Mouse (Mus musculus) fibroblast of lung, adult 2 months (primary cell): ENCODE results near the gene Gm11937.
"Not testable (repeated sequence)": the region's sequence is repeated elsewhere in the genome, so short reads cannot be mapped to it uniquely, and the experiment has no call there.

ENCODE experiments used
- DNase-seq: peaks from one replicate; pipeline ENCODE4 v3.0.0-alpha.2; 2011; ENCODE audit warnings: low read depth

The Gm11937 gene

GRCm38 (mm10) chr11:99610089-99610488 is at the start of gene Gm11937:
Gene Gm11937, minus strand, starts transcription at chr11:99610189.
- not testable (repeated sequence) for DNase-seq

- DNase-seq: no peak
Measured at GRCm38 (mm10) chr11:99659256-99659655, 49.3 kb upstream of the Gm11937 start.

GRCm38 (mm10) chr11:99658467-99659010 is 48.5 kb upstream of the Gm11937 start, which contains the start of gene Gm11563:
Gene Gm11563, minus strand, starts transcription at chr11:99658960.
- DNase-seq: not testable (repeated sequence)

GRCm38 (mm10) chr11:99657051-99657450 is 47.1 kb upstream of the Gm11937 start:
- no peak for DNase-seq

- no peak for DNase-seq
Measured at GRCm38 (mm10) chr11:99650136-99650535, 40.1 kb upstream of the Gm11937 start, which contains the start of gene Gm11555. Gene Gm11555, minus strand, starts transcription at chr11:99650236.

- DNase-seq: no peak
Measured at GRCm38 (mm10) chr11:99646444-99646843, 36.5 kb upstream of the Gm11937 start.

- no peak for DNase-seq
Measured at GRCm38 (mm10) chr11:99644351-99644750, 34.4 kb upstream of the Gm11937 start.

GRCm38 (mm10) chr11:99643635-99644139 is 33.7 kb upstream of the Gm11937 start, which contains the start of gene Krtap4-7:
Gene Krtap4-7, minus strand, starts transcription at chr11:99644089.
- DNase-seq: not testable (repeated sequence)

GRCm38 (mm10) chr11:99640926-99641325 is 30.9 kb upstream of the Gm11937 start:
- no peak for DNase-seq

GRCm38 (mm10) chr11:99637086-99637485 is 27.1 kb upstream of the Gm11937 start:
- no peak for DNase-seq

- DNase-seq: no peak
Measured at GRCm38 (mm10) chr11:99634653-99635134, 24.7 kb upstream of the Gm11937 start, which contains the start of gene Krtap4-2. Gene Krtap4-2, minus strand, starts transcription at chr11:99635084.

GRCm38 (mm10) chr11:99633293-99633692 is 23.3 kb upstream of the Gm11937 start:
- DNase-seq: no peak

GRCm38 (mm10) chr11:99630890-99631289 is 20.9 kb upstream of the Gm11937 start:
- no peak for DNase-seq

- no peak for DNase-seq
Measured at GRCm38 (mm10) chr11:99628138-99628537, 18.1 kb upstream of the Gm11937 start, which contains the start of gene Krtap4-1. Gene Krtap4-1, minus strand, starts transcription at chr11:99628238.

- DNase-seq: no peak
Measured at GRCm38 (mm10) chr11:99620335-99620734, 10.3 kb upstream of the Gm11937 start, which contains the start of gene Gm11562. Gene Gm11562, minus strand, starts transcription at chr11:99620435.

- DNase-seq: no peak
Measured at GRCm38 (mm10) chr11:99614796-99615363, 4.9 kb upstream of the Gm11937 start, which contains the start of gene Krtap2-4. Gene Krtap2-4, minus strand, starts transcription at chr11:99614846.

- no peak for DNase-seq
Measured at GRCm38 (mm10) chr11:99609126-99609525, 863 bp downstream of the Gm11937 start.

GRCm38 (mm10) chr11:99603208-99603607 is 6.8 kb downstream of the Gm11937 start, which contains the start of gene Gm11938:
Gene Gm11938, minus strand, starts transcription at chr11:99603308.
- DNase-seq: not testable (repeated sequence)

GRCm38 (mm10) chr11:99597742-99598141 is 12.2 kb downstream of the Gm11937 start, which contains the start of gene Krtap9-3:
Gene Krtap9-3, minus strand, starts transcription at chr11:99598105.
- not testable (repeated sequence) for DNase-seq

- no peak for DNase-seq
Measured at GRCm38 (mm10) chr11:99590981-99591380, 19.0 kb downstream of the Gm11937 start, which contains the start of gene Krtap1-3. Gene Krtap1-3, minus strand, starts transcription at chr11:99591339.

GRCm38 (mm10) chr11:99585096-99585495 is 24.9 kb downstream of the Gm11937 start:
- DNase-seq: no peak

GRCm38 (mm10) chr11:99583245-99583704 is 26.7 kb downstream of the Gm11937 start, which contains the start of gene Krtap1-4:
Gene Krtap1-4, minus strand, starts transcription at chr11:99583654.
- DNase-seq: no peak
